Mouse (Mus musculus) WW6 (cell line): ENCODE measurements at regions not wholly inside any gene's neighbourhood (a gene's known extent, or its start where the extent isn't known, plus 50 kb on each side); places are given as distances from the start of the nearest gene placed in this dataset.

Experiments used
- DNase-seq: peaks from one replicate; pipeline ENCODE4 v3.0.0-alpha.2; 2013; ENCODE audit warnings: low read depth, low spot score

- DNase-seq: no peak
Observed at GRCm38 (mm10) chr8:127811338-127811737, 547.1 kb upstream of the Nrp1 start.

- no peak for DNase-seq
Observed at GRCm38 (mm10) chr8:127814785-127815523, 543.5 kb upstream of the Nrp1 start.

- no peak for DNase-seq
Observed at GRCm38 (mm10) chr8:127820741-127821170, 537.6 kb upstream of the Nrp1 start.

GRCm38 (mm10) chr8:127821646-127822045 is 536.8 kb upstream of the Nrp1 start:
- no peak for DNase-seq

GRCm38 (mm10) chr8:127825041-127825440 is 533.4 kb upstream of the Nrp1 start:
- no peak for DNase-seq

- no peak for DNase-seq
Observed at GRCm38 (mm10) chr8:127827826-127828225, 530.6 kb upstream of the Nrp1 start.

GRCm38 (mm10) chr8:127829659-127830058 is 528.7 kb upstream of the Nrp1 start:
- DNase-seq: no peak

GRCm38 (mm10) chr8:127834006-127834405 is 524.4 kb upstream of the Nrp1 start:
- no peak for DNase-seq

GRCm38 (mm10) chr8:127836410-127837206 is 521.8 kb upstream of the Nrp1 start:
- DNase-seq: no peak

GRCm38 (mm10) chr8:127838311-127838710 is 520.1 kb upstream of the Nrp1 start:
- no peak for DNase-seq

GRCm38 (mm10) chr8:127847332-127848018 is 510.9 kb upstream of the Nrp1 start:
- DNase-seq: no peak

- DNase-seq: no peak
Observed at GRCm38 (mm10) chr8:127849926-127850325, 508.5 kb upstream of the Nrp1 start.

- DNase-seq: no peak
Observed at GRCm38 (mm10) chr8:127855653-127856300, 502.6 kb upstream of the Nrp1 start.

GRCm38 (mm10) chr8:127856351-127857135 is 501.9 kb upstream of the Nrp1 start:
- no peak for DNase-seq

GRCm38 (mm10) chr8:127859036-127859435 is 499.4 kb upstream of the Nrp1 start:
- no peak for DNase-seq

GRCm38 (mm10) chr8:127860376-127860775 is 498.0 kb upstream of the Nrp1 start:
- no peak for DNase-seq

GRCm38 (mm10) chr8:127860891-127861290 is 497.5 kb upstream of the Nrp1 start:
- DNase-seq: no peak

- DNase-seq: peak; percentile 22
Observed at GRCm38 (mm10) chr8:127884641-127885040, 473.8 kb upstream of the Nrp1 start.

- no peak for DNase-seq
Observed at GRCm38 (mm10) chr8:127885211-127885610, 473.2 kb upstream of the Nrp1 start.

GRCm38 (mm10) chr8:127885831-127886230 is 472.6 kb upstream of the Nrp1 start:
- DNase-seq: no peak

- DNase-seq: no peak
Observed at GRCm38 (mm10) chr8:127890729-127891128, 467.7 kb upstream of the Nrp1 start.
